In genomic region chr6:72415181-72415580, GRCm38 (mm10) we compare ENCODE assay signal across 8 mouse cellular contexts. TPM values are rescaled to one million over a fixed set of nuclear protein-coding genes. Genes with fewer than 3 reads are reported as not detected.
A peak's percentile ranks its signal among the peaks of the same experiment; 100 is the strongest.
DNase-seq lines count a peak whose midpoint lies in the region; ATAC-seq lines count a peak whose summit lies in the region.

No protein-coding gene starts in this region.

- peak overlapping the region; percentile 51 for H3K9ac ChIP-seq in heart, embryonic 16.5 days (ENCODE audit: low read length)
- 0 out of 2 replicates have a peak overlapping the region, but pooled peaks have one; percentile 71 for H3K9ac ChIP-seq in hindbrain, embryonic 15.5 days
- no peak overlapping the region for H3K9ac ChIP-seq in midbrain, embryonic 12.5 days (replicated peaks)

- peaks cover 11% of the 10 kb centered on the region for H3K4me1 ChIP-seq in heart, embryonic 16.5 days (ENCODE audit: control insufficient read depth, insufficient read depth, low read length)
- peaks cover 25% of the 10 kb centered on the region for H3K4me1 ChIP-seq in hindbrain, embryonic 15.5 days (replicated peaks)
- peaks cover 9% of the 10 kb centered on the region for H3K4me1 ChIP-seq in midbrain, embryonic 12.5 days

- H3K4me2 ChIP-seq in heart, embryonic 16.5 days (ENCODE audit: low read depth, low read length) = peak overlapping the region; percentile 89
- H3K4me2 ChIP-seq in hindbrain, embryonic 15.5 days = peak overlapping the region; percentile 64
- H3K4me2 ChIP-seq in midbrain, embryonic 12.5 days (replicated peaks) = peak overlapping the region; percentile 77

- H3K27ac ChIP-seq in heart, embryonic 16.5 days (ENCODE audit: low read length) = no peak overlapping the region
- no peak overlapping the region for H3K27ac ChIP-seq in hindbrain, embryonic 15.5 days (replicated peaks)
- H3K27ac ChIP-seq in midbrain, embryonic 12.5 days (replicated peaks) = no peak overlapping the region

- peaks cover 8% of the 10 kb centered on the region for H3K36me3 ChIP-seq in heart, embryonic 16.5 days (ENCODE audit: control insufficient read depth, insufficient read depth)
- peaks cover 19% of the 10 kb centered on the region for H3K36me3 ChIP-seq in hindbrain, embryonic 15.5 days
- peaks cover 25% of the 10 kb centered on the region for H3K36me3 ChIP-seq in midbrain, embryonic 12.5 days

- DNase-seq in heart, adult 8-10 months (ENCODE audit: low spot score) = no peak
- DNase-seq in ZHBTc4 (ENCODE audit: low read depth, low spot score) = peak; percentile 53
- no peak for DNase-seq in right cerebral cortex, adult 2 months (ENCODE audit: low spot score in 2 of 2)
- no peak for DNase-seq in spleen, postnatal 36 days (ENCODE audit: low spot score in 2 of 2)
- DNase-seq in thymus, postnatal 14 days = no peak

- ATAC-seq in heart, embryonic 16.5 days (replicated peaks; ENCODE audit: extremely low read depth, insufficient read depth, low FRiP score) = no peak
- ATAC-seq in hindbrain, embryonic 15.5 days (ENCODE audit: low FRiP score, low read depth) = no peak
- no peak for ATAC-seq in midbrain, embryonic 12.5 days (ENCODE audit: low FRiP score, low read depth)

- no peaks in the 10 kb centered on the region for H3K9me3 ChIP-seq in heart, embryonic 16.5 days (replicated peaks; ENCODE audit: control insufficient read depth, low read length)
- H3K9me3 ChIP-seq in hindbrain, embryonic 15.5 days = no peaks in the 10 kb centered on the region
- H3K9me3 ChIP-seq in midbrain, embryonic 12.5 days = no peaks in the 10 kb centered on the region

- peak overlapping the region; percentile 89 for H3K4me3 ChIP-seq in heart, embryonic 16.5 days (ENCODE audit: low read length)
- H3K4me3 ChIP-seq in hindbrain, embryonic 15.5 days = peak overlapping the region; percentile 65
- peak overlapping the region; percentile 60; the same call in 1 of the 2 replicates for H3K4me3 ChIP-seq in midbrain, embryonic 12.5 days

- WGBS in heart, embryonic 16.5 days = 87% methylated on average over 5 of the region's 5 CpGs
- WGBS in hindbrain, embryonic 15.5 days = 86% methylated on average over 5 of the region's 5 CpGs
- WGBS in midbrain, embryonic 12.5 days = 75% methylated on average over 5 of the region's 5 CpGs

- no peaks in the 10 kb centered on the region for H3K27me3 ChIP-seq in heart, embryonic 16.5 days (ENCODE audit: control insufficient read depth, insufficient read depth, low read length)
- H3K27me3 ChIP-seq in hindbrain, embryonic 15.5 days = no peaks in the 10 kb centered on the region
- H3K27me3 ChIP-seq in midbrain, embryonic 12.5 days = no peaks in the 10 kb centered on the region

RNA-seq across cellular contexts. Expression of gene Ggcx, which starts 1.1 kb away (rescaled TPM):
- 28.9 and 29.5 TPM in 2 replicates for polyA plus RNA-seq in heart, embryonic 16.5 days (2015; fragmentation: Nextera tagmentation; extraction: Ambion mirVana)
- total RNA-seq in heart, adult 8-10 months (2022) = 10 to 100 TPM; 30.9 to 38.9 (median 33.8) TPM
- 17.0 and 20.7 TPM in 2 replicates for polyA plus RNA-seq in hindbrain, embryonic 15.5 days (2015; fragmentation: Nextera tagmentation; extraction: Ambion mirVana)
- polyA plus RNA-seq in midbrain, embryonic 12.5 days (2016; fragmentation: Nextera tagmentation; extraction: Ambion mirVana) = 20.6 and 24.3 TPM in 2 replicates

RNA-seq across cellular contexts. Expression of gene Mat2a, which starts 24.2 kb away (rescaled TPM):
- polyA plus RNA-seq in heart, embryonic 16.5 days (2015; fragmentation: Nextera tagmentation; extraction: Ambion mirVana) = 305 and 318 TPM in 2 replicates
- total RNA-seq in heart, adult 8-10 months (2022) = 100 to 1,000 TPM; 112 to 150 (median 119) TPM
- polyA plus RNA-seq in hindbrain, embryonic 15.5 days (2015; fragmentation: Nextera tagmentation; extraction: Ambion mirVana) = 320 and 326 TPM in 2 replicates
- polyA plus RNA-seq in midbrain, embryonic 12.5 days (2016; fragmentation: Nextera tagmentation; extraction: Ambion mirVana) = 422 and 441 TPM in 2 replicates

RNA-seq across cellular contexts. Expression of gene Vamp8, which starts 24.7 kb away (rescaled TPM):
- 134 and 139 TPM in 2 replicates for polyA plus RNA-seq in heart, embryonic 16.5 days (2015; fragmentation: Nextera tagmentation; extraction: Ambion mirVana)
- total RNA-seq in heart, adult 8-10 months (2022) = 10 to 100 TPM; 58.8 to 80.9 (median 70.8) TPM
- polyA plus RNA-seq in hindbrain, embryonic 15.5 days (2015; fragmentation: Nextera tagmentation; extraction: Ambion mirVana) = 24.4 and 29.4 TPM in 2 replicates
- 25.9 and 33.6 TPM in 2 replicates for polyA plus RNA-seq in midbrain, embryonic 12.5 days (2016; fragmentation: Nextera tagmentation; extraction: Ambion mirVana)

RNA-seq across cellular contexts. Expression of gene Vamp5, which starts 34.9 kb away (rescaled TPM):
- polyA plus RNA-seq in heart, embryonic 16.5 days (2015; fragmentation: Nextera tagmentation; extraction: Ambion mirVana) = 40.1 and 46.0 TPM in 2 replicates
- total RNA-seq in heart, adult 8-10 months (2022) = 10 to 100 TPM; 58.0 to 68.1 (median 61.2) TPM
- polyA plus RNA-seq in hindbrain, embryonic 15.5 days (2015; fragmentation: Nextera tagmentation; extraction: Ambion mirVana) = 16.2 and 17.8 TPM in 2 replicates
- 10.2 and 12.7 TPM in 2 replicates for polyA plus RNA-seq in midbrain, embryonic 12.5 days (2016; fragmentation: Nextera tagmentation; extraction: Ambion mirVana)

RNA-seq across cellular contexts. Expression of gene Rnf181, which starts 48.4 kb away (rescaled TPM):
- 92.2 and 93.6 TPM in 2 replicates for polyA plus RNA-seq in heart, embryonic 16.5 days (2015; fragmentation: Nextera tagmentation; extraction: Ambion mirVana)
- 10 to 100 TPM; 39.5 to 49.6 (median 41.5) TPM for total RNA-seq in heart, adult 8-10 months (2022)
- 128 and 135 TPM in 2 replicates for polyA plus RNA-seq in hindbrain, embryonic 15.5 days (2015; fragmentation: Nextera tagmentation; extraction: Ambion mirVana)
- polyA plus RNA-seq in midbrain, embryonic 12.5 days (2016; fragmentation: Nextera tagmentation; extraction: Ambion mirVana) = 98.1 and 98.7 TPM in 2 replicates
